Mouse (Mus musculus) frontal cortex, adult 2 months (tissue): ENCODE measurements around the gene Aen. TPM values are rescaled to one million over a fixed set of nuclear protein-coding genes. Genes with fewer than 3 reads are reported as not detected.

Source experiments
- DNase-seq, 2 experiments: peaks; one replicate each; pipeline ENCODE4 v3.0.0; 2022; ENCODE audit warnings: low spot score in 1 of 2; ENCODE audit errors: extremely low spot score in 1 of 2
- polyA plus RNA-seq: library from polyadenylated mRNA; depleted of rRNA; stranded (reverse); fragments of >200 nt; gene quantifications from 2 replicates; pipeline ENCODE4 v1.2.3, GENCODE M21; 2012

Aen gene
- polyA plus RNA-seq, 1 experiment, result 23.0 TPM

GRCm38 (mm10) chr7:78890641-78891040 lies 5.0 kb upstream of the Aen start:
- peak in 1 of 2 experiments; percentile 94 for DNase-seq

- DNase-seq, result no peak
These were observed 1.7 kb upstream of the Aen start for GRCm38 (mm10) chr7:78893917-78894316.

- DNase-seq, result no peak
These were observed 517 bp upstream of the Aen start for GRCm38 (mm10) chr7:78895021-78895652.

- DNase-seq, result no peak
These were observed 1.9 kb downstream of the Aen start for GRCm38 (mm10) chr7:78897567-78897966.

GRCm38 (mm10) chr7:78903174-78903870 lies 7.7 kb downstream of the Aen start:
- DNase-seq, result no peak

- DNase-seq, result no peak
These were observed 8.5 kb downstream of the Aen start for GRCm38 (mm10) chr7:78904175-78904574.

GRCm38 (mm10) chr7:78909026-78909425 lies 13.4 kb downstream of the Aen start:
- no peak for DNase-seq

GRCm38 (mm10) chr7:78910336-78911098 lies 14.9 kb downstream of the Aen start:
- no peak for DNase-seq

- no peak for DNase-seq
These were observed 15.6 kb downstream of the Aen start for GRCm38 (mm10) chr7:78911209-78911608.

GRCm38 (mm10) chr7:78912253-78912973 lies 16.8 kb downstream of the Aen start:
- no peak for DNase-seq

GRCm38 (mm10) chr7:78912974-78913474 lies 17.4 kb downstream of the Aen start, which contains the start of gene Isg20:
Isg20 (plus strand) TSS chr7:78913424.
- DNase-seq, result no peak

GRCm38 (mm10) chr7:78913649-78914544 lies 18.2 kb downstream of the Aen start:
- DNase-seq, result no peak

GRCm38 (mm10) chr7:78914545-78914845 lies 18.8 kb downstream of the Aen start:
- DNase-seq, result no peak

GRCm38 (mm10) chr7:78914896-78915510 lies 19.3 kb downstream of the Aen start:
- DNase-seq, result no peak

GRCm38 (mm10) chr7:78918686-78919085 lies 23.0 kb downstream of the Aen start:
- DNase-seq, result no peak

- DNase-seq, result no peak
These were observed 26.9 kb downstream of the Aen start for GRCm38 (mm10) chr7:78922506-78922905.

GRCm38 (mm10) chr7:78924300-78924699 lies 28.6 kb downstream of the Aen start:
- DNase-seq, result peak in 1 of 2 experiments; percentile 86

GRCm38 (mm10) chr7:78924796-78925195 lies 29.1 kb downstream of the Aen start:
- no peak for DNase-seq

- DNase-seq, result no peak
These were observed 30.0 kb downstream of the Aen start for GRCm38 (mm10) chr7:78925680-78926079.
